Mouse (Mus musculus): Measurements from ENCODE around the gene Rora.

GRCm38 (mm10) chr9:69183888-69184287 is 530.3 kb downstream of the Rora start:
- no peak for TF ChIP-seq MAX (IDR thresholded peaks at IDR 0.05; ENCODE audit: low read depth)
- TF ChIP-seq POLR2A (IDR thresholded peaks at IDR 0.05; ENCODE audit: insufficient read length, low read depth) = no peak
- TF ChIP-seq USF1 (IDR thresholded peaks at IDR 0.05; ENCODE audit: low read depth) = no peak
- no peak for TF ChIP-seq SRF (IDR thresholded peaks at IDR 0.05; ENCODE audit: control insufficient read depth, insufficient read length, low read depth)
- no peak for TF ChIP-seq MYOG (IDR thresholded peaks at IDR 0.05; ENCODE audit: control insufficient read depth in 1 of 3, insufficient read depth in 1 of 3, insufficient read length in 2 of 3, low read depth in 2 of 3)
- no peak for TF ChIP-seq MYOD1 (IDR thresholded peaks at IDR 0.05; ENCODE audit: control insufficient read depth in 1 of 3, insufficient read length in 2 of 3, low read depth in 2 of 3)
